Mouse (Mus musculus) forebrain, embryonic 13.5 days (tissue): ENCODE measurements around the gene Pfdn4. TPM values are rescaled to one million over a fixed set of nuclear protein-coding genes. Genes with fewer than 3 reads are reported as not detected.
A peak's percentile ranks its signal among the peaks of the same experiment; 100 is the strongest.

Source experiments
- ATAC-seq: fragments of 200-750 bp; cut with Nextera tagmentation; 2 replicates; pipeline ENCODE4 v1.8.0; 2017
- H3K27ac ChIP-seq: fragments of 300-500 bp; sonication (generic); 2 replicates; pipeline ENCODE4 v1.5.1; 2015; ENCODE audit warnings: inconsistent platforms, mild to moderate bottlenecking, moderate library complexity
- H3K27me3 ChIP-seq: fragments of 300-500 bp; sonication (generic); 2 replicates; pipeline ENCODE4 v1.6.1; 2015; ENCODE audit warnings: mild to moderate bottlenecking, inconsistent platforms
- H3K36me3 ChIP-seq: fragments of 300-500 bp; sonication (generic); 2 replicates; pipeline ENCODE4 v1.6.1; 2015; ENCODE audit warnings: mild to moderate bottlenecking, inconsistent platforms; ENCODE audit not compliant: poor library complexity, severe bottlenecking
- H3K4me1 ChIP-seq: fragments of 300-500 bp; sonication (generic); 2 replicates; pipeline ENCODE4 v1.6.1; 2015; ENCODE audit warnings: inconsistent platforms
- H3K4me2 ChIP-seq: fragments of 300-500 bp; sonication (generic); 2 replicates; pipeline ENCODE4 v1.6.1; 2015; ENCODE audit warnings: inconsistent platforms, mild to moderate bottlenecking, moderate library complexity
- H3K4me3 ChIP-seq: fragments of 300-500 bp; sonication (generic); 2 replicates; pipeline ENCODE4 v1.5.1; 2015; ENCODE audit warnings: mild to moderate bottlenecking, inconsistent platforms
- H3K9ac ChIP-seq: fragments of 300-500 bp; sonication (generic); 2 replicates; pipeline ENCODE4 v1.6.1; 2015; ENCODE audit warnings: mild to moderate bottlenecking, inconsistent platforms
- H3K9me3 ChIP-seq: fragments of 300-500 bp; sonication (generic); replicated peaks from 2 replicates; pipeline ENCODE4 v1.6.1; 2016; ENCODE audit warnings: inconsistent platforms
- WGBS: fragments of 180-500 bp; shearing (Covaris S2); methylation state at CpG from one replicate; pipeline ENCODE4 v1.1.7; 2015; 5-methylcytosine and 5-hydroxymethylcytosine counted together
- polyA plus RNA-seq: library from polyadenylated mRNA; unstranded; fragments of >200 nt; fragmentation: Nextera tagmentation; extraction: Ambion mirVana; gene quantifications from 2 replicates; pipeline ENCODE4 v1.2.1, GENCODE M21; 2015

The Pfdn4 gene
- polyA plus RNA-seq, 1 experiment from 2014 or later = 166 TPM

GRCm38 (mm10) chr2:170503983-170504382 lies 7.8 kb downstream of the Pfdn4 start:
- Histone ChIP-seq H3K9ac (no peak overlapping the region), H3K4me3 (no peak overlapping the region), H3K36me3 (no peaks in the 10 kb centered on the region), H3K27me3 (peaks cover 15% of the 10 kb centered on the region), H3K9me3 (no peaks in the 10 kb centered on the region), H3K27ac (no peak overlapping the region), H3K4me1 (peaks cover 4% of the 10 kb centered on the region), H3K4me2 (no peak overlapping the region)
- ATAC-seq = no peak
- 44% methylated on average over 4 of the region's 4 CpGs for WGBS

- Histone ChIP-seq H3K27ac (no peak overlapping the region), H3K9me3 (no peaks in the 10 kb centered on the region), H3K4me2 (no peak overlapping the region), H3K27me3 (0 out of 2 replicates have a peak, but pooled peaks cover 4% of the 10 kb centered on the region), H3K36me3 (no peaks in the 10 kb centered on the region), H3K4me3 (no peak overlapping the region), H3K9ac (no peak overlapping the region), H3K4me1 (peaks cover 16% of the 10 kb centered on the region)
- WGBS = 12% methylated on average over 10 of the region's 10 CpGs
- peak; percentile 11; the same call in 1 of the 2 replicates for ATAC-seq
These were observed 11.5 kb downstream of the Pfdn4 start for GRCm38 (mm10) chr2:170507734-170508133.

- Histone ChIP-seq H3K36me3 (no peaks in the 10 kb centered on the region), H3K27me3 (0 out of 2 replicates have a peak, but pooled peaks cover 4% of the 10 kb centered on the region), H3K27ac (no peak overlapping the region), H3K4me1 (peaks cover 27% of the 10 kb centered on the region), H3K4me3 (peak overlapping the region; percentile 23; the same call in 1 of the 2 replicates), H3K9ac (no peak overlapping the region), H3K4me2 (peak overlapping the region; percentile 58), H3K9me3 (no peaks in the 10 kb centered on the region)
- ATAC-seq = no peak
- 3% methylated on average over 12 of the region's 12 CpGs for WGBS
These were observed 12.6 kb downstream of the Pfdn4 start for GRCm38 (mm10) chr2:170508821-170509220.

- H3K9me3 ChIP-seq = no peaks in the 10 kb centered on the region
- under 1% methylated on average over 56 of the region's 69 CpGs for WGBS
- peak; percentile 76 for ATAC-seq
- H3K4me3 ChIP-seq = peak overlapping the region; percentile 94
- peaks cover 7% of the 10 kb centered on the region for H3K36me3 ChIP-seq
- peak overlapping the region; percentile 86 for H3K4me2 ChIP-seq
- H3K4me1 ChIP-seq = peaks cover 28% of the 10 kb centered on the region
- peak overlapping the region; percentile 96 for H3K9ac ChIP-seq
- 0 out of 2 replicates have a peak, but pooled peaks cover 4% of the 10 kb centered on the region for H3K27me3 ChIP-seq
- H3K27ac ChIP-seq = peak overlapping the region; percentile 70
These were observed 15.1 kb downstream of the Pfdn4 start for GRCm38 (mm10) chr2:170511073-170511891.

- H3K4me1 ChIP-seq = peaks cover 36% of the 10 kb centered on the region
- no peak for ATAC-seq
- H3K4me3 ChIP-seq = no peak overlapping the region
- H3K9ac ChIP-seq = no peak overlapping the region; the same call in 1 of the 2 replicates
- H3K9me3 ChIP-seq = no peaks in the 10 kb centered on the region
- H3K4me2 ChIP-seq = no peak overlapping the region
- H3K27me3 ChIP-seq = 0 out of 2 replicates have a peak, but pooled peaks cover 4% of the 10 kb centered on the region
- 94% methylated on average over 12 of the region's 12 CpGs for WGBS
- H3K36me3 ChIP-seq = peaks cover 31% of the 10 kb centered on the region
- no peak overlapping the region for H3K27ac ChIP-seq
These were observed 17.5 kb downstream of the Pfdn4 start for GRCm38 (mm10) chr2:170513756-170514155.

- H3K4me3 ChIP-seq = no peak overlapping the region
These were observed 24.2 kb downstream of the Pfdn4 start for GRCm38 (mm10) chr2:170520321-170520971.

GRCm38 (mm10) chr2:170526513-170526912 lies 30.3 kb downstream of the Pfdn4 start:
- Histone ChIP-seq H3K27me3 (no peaks in the 10 kb centered on the region), H3K4me1 (no peaks in the 10 kb centered on the region), H3K4me2 (no peak overlapping the region), H3K36me3 (no peaks in the 10 kb centered on the region), H3K9ac (no peak overlapping the region), H3K27ac (no peak overlapping the region), H3K4me3 (no peak overlapping the region), H3K9me3 (no peaks in the 10 kb centered on the region; the same call in 1 of the 2 replicates)
- 95% methylated on average over 8 of the region's 8 CpGs for WGBS
- ATAC-seq = no peak

More at GRCm38 (mm10) chr2:170520321-170520971, 24.2 kb downstream of the Pfdn4 start:
- H3K9ac ChIP-seq = no peak overlapping the region
- H3K27ac ChIP-seq = no peak overlapping the region
- peaks cover 41% of the 10 kb centered on the region for H3K36me3 ChIP-seq
- no peaks in the 10 kb centered on the region for H3K27me3 ChIP-seq
- ATAC-seq = peak; percentile 72
- peaks cover 11% of the 10 kb centered on the region; the same call in 1 of the 2 replicates for H3K4me1 ChIP-seq
- no peak overlapping the region for H3K4me2 ChIP-seq
- H3K9me3 ChIP-seq = no peaks in the 10 kb centered on the region
- WGBS = 5% methylated on average over 6 of the region's 7 CpGs

GRCm38 (mm10) chr2:170528061-170528460 lies 31.8 kb downstream of the Pfdn4 start:
- ATAC-seq = no peak
- 96% methylated on average over 16 of the region's 16 CpGs for WGBS
- H3K9ac ChIP-seq = no peak overlapping the region
- no peaks in the 10 kb centered on the region; the same call in 1 of the 2 replicates for H3K9me3 ChIP-seq
- H3K27ac ChIP-seq = no peak overlapping the region
- H3K27me3 ChIP-seq = no peaks in the 10 kb centered on the region
- no peaks in the 10 kb centered on the region for H3K4me1 ChIP-seq
- no peak overlapping the region for H3K4me2 ChIP-seq
- H3K36me3 ChIP-seq = no peaks in the 10 kb centered on the region
- no peak overlapping the region for H3K4me3 ChIP-seq

GRCm38 (mm10) chr2:170529766-170530165 lies 33.5 kb downstream of the Pfdn4 start:
- 87% methylated on average over 7 of the region's 7 CpGs for WGBS
- Histone ChIP-seq H3K9me3 (no peaks in the 10 kb centered on the region; the same call in 1 of the 2 replicates), H3K4me1 (peaks cover 3% of the 10 kb centered on the region), H3K36me3 (no peaks in the 10 kb centered on the region), H3K9ac (no peak overlapping the region), H3K4me2 (no peak overlapping the region), H3K4me3 (no peak overlapping the region), H3K27me3 (no peaks in the 10 kb centered on the region), H3K27ac (no peak overlapping the region)
- ATAC-seq = no peak

GRCm38 (mm10) chr2:170530256-170530655 lies 34.0 kb downstream of the Pfdn4 start:
- Histone ChIP-seq H3K4me3 (no peak overlapping the region), H3K4me1 (peaks cover 3% of the 10 kb centered on the region), H3K9ac (no peak overlapping the region), H3K4me2 (no peak overlapping the region), H3K36me3 (no peaks in the 10 kb centered on the region), H3K9me3 (no peaks in the 10 kb centered on the region; the same call in 1 of the 2 replicates), H3K27ac (no peak overlapping the region), H3K27me3 (no peaks in the 10 kb centered on the region)
- WGBS = 94% methylated on average over 3 of the region's 3 CpGs
- no peak for ATAC-seq

GRCm38 (mm10) chr2:170534116-170534802 lies 38.0 kb downstream of the Pfdn4 start:
- Histone ChIP-seq H3K9ac (no peak overlapping the region), H3K4me1 (peaks cover 6% of the 10 kb centered on the region), H3K27ac (no peak overlapping the region), H3K4me2 (no peak overlapping the region), H3K27me3 (no peaks in the 10 kb centered on the region), H3K4me3 (no peak overlapping the region), H3K9me3 (no peaks in the 10 kb centered on the region), H3K36me3 (no peaks in the 10 kb centered on the region)
- ATAC-seq = peak; percentile 86
- WGBS = 33% methylated on average over 8 of the region's 12 CpGs

GRCm38 (mm10) chr2:170534803-170535174 lies 38.6 kb downstream of the Pfdn4 start:
- H3K4me1 ChIP-seq = peaks cover 9% of the 10 kb centered on the region
- no peak for ATAC-seq
- 92% methylated on average over 11 of the region's 11 CpGs for WGBS
- no peaks in the 10 kb centered on the region for H3K27me3 ChIP-seq
- no peak overlapping the region for H3K4me3 ChIP-seq
- H3K4me2 ChIP-seq = no peak overlapping the region
- no peak overlapping the region for H3K9ac ChIP-seq
- no peaks in the 10 kb centered on the region for H3K9me3 ChIP-seq
- H3K27ac ChIP-seq = no peak overlapping the region
- no peaks in the 10 kb centered on the region for H3K36me3 ChIP-seq
